Mouse (Mus musculus): ENCODE measurements around the gene Clstn3. TPM values are rescaled to one million over a fixed set of nuclear protein-coding genes. Genes with fewer than 3 reads are reported as not detected.
"Not testable (repeated sequence)": the region's sequence is repeated elsewhere in the genome, so short reads cannot be mapped to it uniquely, and the experiment has no call there.

Gene Clstn3
- total RNA-seq (2021): 1 to 10 TPM in 1 of 2 experiments, under 1 TPM in 1; 0.66 to 1.0 TPM
- long read RNA-seq, experiment 1: 0 reads
- long read RNA-seq, experiment 2, partial matches to known transcripts: 1 of 1 reads
- long read RNA-seq, experiment 2, other reads (novel, unspliced or antisense): 0 of 1 reads

DNA sequence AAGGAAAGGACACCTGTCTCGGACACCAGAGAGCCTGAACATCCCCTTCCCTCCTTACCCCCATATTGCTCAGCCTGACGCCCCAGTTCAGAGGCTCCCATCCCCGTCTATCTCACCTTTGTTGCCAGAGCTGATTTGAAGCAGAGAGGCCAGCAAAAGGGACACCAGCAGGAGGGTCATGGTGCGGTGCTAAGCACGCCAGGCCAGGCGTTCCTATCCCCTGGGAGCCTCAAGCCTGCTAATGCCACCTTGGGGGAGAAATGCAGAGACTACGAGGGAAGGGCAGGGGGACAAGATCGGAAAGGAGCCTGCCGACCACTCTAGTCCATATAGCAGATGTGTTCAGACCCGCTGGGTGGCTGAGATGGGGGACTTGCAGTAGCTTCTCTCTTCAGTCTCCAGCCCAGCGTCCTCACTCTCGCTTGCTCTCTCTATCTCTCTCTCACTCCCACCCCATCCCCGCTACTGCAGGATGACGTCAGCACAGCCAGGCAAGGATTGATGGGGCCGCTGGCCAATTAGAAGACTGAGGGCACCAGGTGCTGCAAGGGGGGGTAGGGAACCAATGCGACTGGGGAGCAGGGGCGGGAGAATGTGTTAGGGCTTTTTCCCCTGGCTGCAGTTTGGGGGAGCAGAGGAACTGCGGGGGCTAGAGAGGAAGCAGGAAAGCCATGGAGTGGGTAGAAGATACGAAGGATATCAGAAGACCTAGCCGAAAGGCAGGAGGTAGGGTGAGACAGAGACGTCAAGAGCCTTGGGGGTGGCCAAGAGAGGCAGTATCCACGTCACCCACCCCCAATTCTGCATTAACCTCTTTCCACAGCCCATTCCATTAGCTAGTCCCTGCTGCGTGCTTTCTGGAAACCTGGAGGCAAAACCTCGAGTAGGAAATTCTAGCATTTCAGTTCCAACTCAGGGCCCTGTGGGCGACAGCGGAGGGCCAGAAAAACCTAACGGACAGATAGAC, at the start of gene Clstn3:
Gene Clstn3, minus strand, starts transcription at position 490 of the 967 bp plus-strand sequence.
- intact Hi-C loops (cut with DNase I): no loop called here
- peak in 1 of 2 experiments; percentile 49 for DNase-seq

DNA sequence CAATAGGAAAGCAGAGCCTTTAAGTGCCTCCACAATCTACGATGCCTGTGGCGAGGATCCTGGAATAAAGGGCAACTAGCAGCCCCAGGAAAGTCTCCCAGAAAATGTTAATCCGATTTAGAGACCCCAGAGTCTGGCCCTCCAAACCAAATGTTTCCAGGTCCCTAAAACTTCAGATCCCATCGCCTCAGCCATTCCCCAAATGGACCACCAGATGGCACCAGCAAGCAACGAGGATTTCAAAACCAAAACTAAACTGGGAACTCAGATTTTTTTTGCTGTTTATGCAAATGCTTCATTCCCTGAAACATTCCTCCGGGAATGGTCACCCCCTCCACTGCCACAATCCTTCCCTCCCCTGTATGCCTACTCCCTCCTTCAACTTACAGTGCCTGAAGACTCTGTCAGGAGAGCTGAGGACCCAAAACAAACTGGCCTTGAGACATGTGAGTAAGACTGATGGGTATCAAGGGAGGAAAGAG, 47.8 kb upstream of the Clstn3 start, which contains the start of gene C1ra:
Gene C1ra, plus strand, starts transcription at position 51 of the 482 bp plus-strand sequence.
- intact Hi-C loops (cut with DNase I): no loop called here
- DNase-seq: peak; percentile 29 to 61

- intact Hi-C loops (cut with DNase I): no loop called here
- DNase-seq: no peak
These were observed 47.3 kb upstream of the Clstn3 start for GRCm38 (mm10) chr6:124511936-124512335.

- intact Hi-C loops (cut with DNase I): loop anchor here (10.0 kb wide), 1 partner anchor 256 kb away; the partner anchor contains the start of gene Eno2
- not testable (repeated sequence) for DNase-seq
These were observed 44.6 kb upstream of the Clstn3 start for GRCm38 (mm10) chr6:124509192-124509591.

DNA sequence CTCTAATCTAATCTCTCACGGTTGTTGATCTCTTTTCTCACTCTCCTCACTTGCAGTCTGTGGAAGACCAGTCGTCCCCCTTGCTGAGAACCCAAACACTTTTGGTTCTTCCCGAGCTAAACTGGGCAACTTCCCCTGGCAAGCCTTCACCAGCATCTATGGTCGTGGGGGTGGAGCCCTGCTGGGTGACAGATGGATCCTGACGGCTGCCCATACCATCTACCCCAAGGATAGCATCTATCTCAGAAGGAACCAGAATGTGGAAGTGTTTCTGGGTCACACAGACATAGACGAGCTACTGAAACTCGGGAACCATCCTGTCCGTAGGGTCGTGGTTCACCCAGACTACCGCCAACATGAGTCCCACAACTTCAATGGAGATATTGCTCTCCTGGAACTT, 43.7 kb upstream of the Clstn3 start:
- no peak for DNase-seq
- intact Hi-C loops (cut with DNase I): loop anchor here (10.0 kb wide), 1 partner anchor 257 kb away; the partner anchor contains the start of gene Eno2

DNA sequence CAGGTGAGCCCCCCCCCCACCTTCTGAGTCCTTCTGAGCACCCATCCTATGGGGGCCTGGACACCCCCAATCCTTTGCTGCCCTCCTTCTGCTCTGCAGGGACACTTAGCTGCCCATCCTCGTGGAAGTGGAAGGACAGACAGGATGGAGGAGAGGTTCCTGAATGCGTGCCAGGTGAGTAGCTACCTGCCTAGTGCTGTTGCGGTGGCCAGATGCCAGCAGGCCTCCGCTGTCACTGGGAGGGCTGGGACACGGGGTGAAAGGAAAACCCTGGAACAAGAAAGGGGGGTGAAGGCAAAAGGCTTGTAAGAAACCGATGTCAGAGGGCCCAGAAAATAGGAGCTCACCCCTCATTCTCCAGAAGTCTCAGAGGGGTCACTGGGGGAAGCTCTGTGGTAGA, 42.4 kb upstream of the Clstn3 start:
- intact Hi-C loops (cut with DNase I): loop anchor here (10.0 kb wide), 1 partner anchor 258 kb away; the partner anchor contains the start of gene Eno2
- DNase-seq: no peak

DNA sequence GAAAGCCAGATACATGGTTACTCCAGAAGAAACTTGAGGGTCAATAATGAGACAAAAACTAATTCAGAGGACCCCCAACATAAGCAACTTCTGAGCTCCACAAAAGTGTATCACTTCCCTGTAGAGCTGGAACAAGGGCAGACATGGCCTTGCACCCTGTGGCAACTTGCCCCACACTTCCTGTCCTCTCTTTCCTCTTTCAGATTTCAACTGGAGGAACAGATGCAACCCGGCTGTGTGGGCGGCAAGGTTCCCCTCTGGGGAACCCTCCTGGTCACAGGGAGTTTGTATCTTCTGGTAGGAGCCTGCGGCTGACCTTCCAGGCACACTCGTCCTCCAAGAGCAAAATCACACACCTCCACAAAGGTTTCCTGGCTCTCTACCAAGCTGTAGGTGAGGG, 40.4 kb upstream of the Clstn3 start:
- no peak for DNase-seq
- intact Hi-C loops (cut with DNase I): loop anchor here (10.0 kb wide), 1 partner anchor 260 kb away; the partner anchor contains the start of gene Eno2

DNA sequence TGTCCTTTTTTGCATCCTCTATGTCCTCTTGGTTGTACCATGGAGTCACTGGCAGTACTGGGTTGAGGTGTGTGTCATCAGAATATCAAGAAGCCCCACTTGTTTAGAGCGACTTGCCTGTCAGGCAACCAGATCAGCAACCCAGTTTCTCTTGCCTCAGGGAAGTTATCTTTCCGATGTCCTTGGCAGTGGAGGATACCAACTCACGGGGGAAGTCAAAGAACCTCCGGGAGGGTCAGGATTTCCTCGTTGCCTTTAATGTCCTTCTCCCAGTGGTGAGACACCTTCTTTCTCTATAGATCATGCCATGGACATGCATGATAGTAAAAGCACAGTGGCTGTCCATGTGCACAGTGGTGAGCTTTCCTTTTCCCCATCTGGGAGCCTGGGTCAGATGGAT, 37.4 kb upstream of the Clstn3 start:
- DNase-seq: no peak

DNA sequence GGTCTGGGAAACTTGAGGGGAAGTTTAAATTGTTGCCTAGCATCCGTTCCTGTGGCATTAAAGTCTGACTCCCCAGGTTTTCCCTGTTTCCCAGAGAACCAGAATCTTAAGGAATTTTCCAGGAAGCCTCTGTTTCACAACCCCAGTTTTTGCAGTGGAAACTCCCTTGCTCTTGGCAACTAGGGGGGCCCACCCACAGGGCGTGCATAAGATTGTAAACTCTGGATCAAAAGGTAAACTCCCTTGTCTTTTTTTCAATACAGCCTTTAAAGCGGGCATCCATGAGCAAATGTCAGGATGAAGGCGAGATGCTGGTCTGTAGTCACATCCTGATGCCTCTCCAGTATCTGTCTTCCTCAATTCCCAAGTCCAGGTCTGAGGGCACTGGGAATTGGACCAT, 36.9 kb upstream of the Clstn3 start:
- intact Hi-C loops (cut with DNase I): loop anchor here (10.0 kb wide), 1 partner anchor 263 kb away; the partner anchor contains the start of gene Eno2
- no peak for DNase-seq

More for the DNA sequence above, 37.4 kb upstream of the Clstn3 start:
- intact Hi-C loops (cut with DNase I): loop anchor here (10.0 kb wide), 1 partner anchor 263 kb away; the partner anchor contains the start of gene Eno2

- DNase-seq: no peak
- intact Hi-C loops (cut with DNase I): loop anchor here (10.0 kb wide), 1 partner anchor 265 kb away; the partner anchor contains the start of gene Eno2
These were observed 35.4 kb upstream of the Clstn3 start for GRCm38 (mm10) chr6:124499914-124500566.

- intact Hi-C loops (cut with DNase I): no loop called here
- no peak for DNase-seq
These were observed 31.5 kb upstream of the Clstn3 start for GRCm38 (mm10) chr6:124496054-124496453.

- intact Hi-C loops (cut with DNase I): no loop called here
- DNase-seq: no peak
These were observed 29.3 kb upstream of the Clstn3 start for GRCm38 (mm10) chr6:124493886-124494285.

- DNase-seq: peak; percentile 70 to 82
- intact Hi-C loops (cut with DNase I): no loop called here
These were observed 28.4 kb upstream of the Clstn3 start, which contains the start of gene C1rl for GRCm38 (mm10) chr6:124492842-124493561. Gene C1rl (plus strand): TSS chr6:124493113.

DNA sequence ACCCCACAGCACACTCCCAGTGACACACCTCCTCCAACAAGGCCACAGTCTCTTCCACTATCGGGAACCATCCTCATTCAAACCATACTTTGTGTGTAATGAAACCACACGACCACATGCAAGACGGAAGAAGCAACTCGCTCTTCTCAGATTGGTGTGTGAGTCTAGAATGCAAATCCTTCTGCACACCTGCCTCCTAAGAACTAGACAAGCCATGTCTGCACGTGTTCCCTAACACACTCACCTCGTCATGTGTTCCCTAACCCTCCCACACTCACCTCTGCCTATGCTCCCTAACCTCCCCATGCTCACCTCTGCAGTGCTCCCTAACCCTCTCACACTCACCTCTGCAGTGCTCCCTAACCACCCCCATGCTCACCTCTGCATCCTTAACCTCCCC, 26.8 kb upstream of the Clstn3 start:
- intact Hi-C loops (cut with DNase I): no loop called here
- DNase-seq: no peak

- intact Hi-C loops (cut with DNase I): no loop called here
- no peak for DNase-seq
These were observed 24.4 kb upstream of the Clstn3 start for GRCm38 (mm10) chr6:124488952-124489351.

GRCm38 (mm10) chr6:124487509-124487908, 22.9 kb upstream of the Clstn3 start:
- DNase-seq: no peak
- intact Hi-C loops (cut with DNase I): no loop called here

DNA sequence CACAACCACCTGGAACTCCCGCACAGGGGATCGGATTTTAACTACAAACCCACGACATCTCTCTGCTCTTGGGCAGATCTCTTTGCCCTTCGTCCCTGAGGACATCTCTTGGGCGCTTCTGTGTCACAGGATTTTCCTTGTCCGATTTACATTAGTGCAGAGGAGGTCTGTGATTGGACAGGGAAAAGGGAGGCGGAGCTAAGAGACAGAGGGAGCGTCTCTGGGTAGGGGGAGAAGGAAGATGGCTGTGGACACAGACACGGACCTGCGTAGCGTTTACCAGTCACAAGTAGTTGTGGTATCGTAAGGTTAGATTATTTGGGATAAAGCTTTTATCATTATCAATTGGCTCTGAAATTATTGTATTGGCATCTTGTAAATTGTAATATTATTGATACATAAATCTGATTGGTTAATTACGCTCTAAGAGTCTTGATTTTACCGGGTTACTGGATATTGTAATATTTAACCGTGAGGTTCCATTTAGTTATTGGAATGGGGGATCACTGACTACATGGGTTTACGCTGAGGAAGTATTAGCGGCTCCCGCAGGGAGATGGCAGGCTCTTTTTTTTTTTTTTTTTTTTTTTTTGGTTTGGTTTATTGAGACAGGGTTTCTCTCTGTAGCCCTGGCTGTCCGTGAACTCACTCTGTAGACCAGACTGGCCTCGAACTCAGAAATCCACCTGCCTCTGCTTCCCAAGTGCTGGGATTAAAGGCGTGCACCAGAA, 21.0 kb upstream of the Clstn3 start:
- DNase-seq: no peak
- intact Hi-C loops (cut with DNase I): no loop called here

DNA sequence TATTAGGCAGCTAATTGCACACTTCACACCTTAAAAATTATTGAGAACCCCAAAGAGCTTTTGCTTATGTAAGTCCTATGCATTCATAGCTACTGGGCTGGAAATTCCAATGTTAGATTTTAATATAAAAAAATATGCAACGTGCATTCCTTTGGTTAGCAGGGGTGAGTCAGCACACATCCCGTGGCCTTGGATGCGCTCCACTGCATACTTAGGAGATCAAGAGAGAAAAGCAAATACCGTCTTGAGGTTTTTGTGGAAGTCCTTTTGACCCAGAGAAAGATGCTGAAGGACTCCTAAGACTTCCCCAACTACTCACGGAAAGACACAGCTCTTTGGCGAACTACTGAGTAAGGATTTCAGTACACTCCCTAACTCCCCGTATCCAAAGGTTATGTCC, 20.3 kb upstream of the Clstn3 start:
- intact Hi-C loops (cut with DNase I): no loop called here
- no peak for DNase-seq

- DNase-seq; intact Hi-C loops (cut with DNase I): not testable (repeated sequence)
These were observed 19.2 kb upstream of the Clstn3 start for GRCm38 (mm10) chr6:124483831-124484230.

Measured in gastrocnemius, postnatal 36 days (tissue).